Comparison of ENCODE assay signal across 14 mouse cellular contexts in the genomic region with DNA sequence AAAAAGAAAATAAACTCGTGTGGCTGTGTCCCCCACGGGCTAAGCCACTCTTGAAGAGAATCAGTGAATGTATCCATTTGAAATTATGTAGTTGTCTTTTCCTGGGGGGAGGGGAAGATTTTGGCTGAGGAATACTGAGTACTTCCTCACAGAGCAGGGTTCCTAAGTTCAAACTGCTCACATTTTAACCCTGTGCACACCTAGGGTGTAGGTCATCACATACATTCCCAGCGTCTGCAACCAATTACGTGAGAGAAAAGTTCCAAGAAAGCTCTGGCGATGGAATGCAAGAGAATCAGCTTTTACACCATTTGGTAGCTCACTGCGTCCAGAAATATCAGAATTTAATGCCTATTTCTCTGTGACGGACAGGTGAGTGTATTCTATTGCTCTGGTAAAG. TPM values are rescaled to one million over a fixed set of nuclear protein-coding genes. Genes with fewer than 3 reads are reported as not detected.
A peak's percentile ranks its signal among the peaks of the same experiment; 100 is the strongest.
DNase-seq lines count a peak whose midpoint lies in the region; ATAC-seq lines count a peak whose summit lies in the region.
"Had no signal": no experiment of that assay in that cellular context is flagged by ENCODE, and none has a peak within 500 bp of the region (broad histone marks: within the 10 kb centered on the region; RNA-seq: fewer than 3 reads in every experiment).

No protein-coding gene starts in this region.

- no peaks in the 10 kb centered on the region for H3K27me3 ChIP-seq in heart, embryonic 13.5 days (replicated peaks)
- H3K27me3 ChIP-seq in neural tube, embryonic 12.5 days (replicated peaks) = no peaks in the 10 kb centered on the region
- no peaks in the 10 kb centered on the region for H3K27me3 ChIP-seq in midbrain, embryonic 16.5 days (ENCODE audit: control insufficient read depth, insufficient read depth, low read depth, low read length)
- H3K27me3 ChIP-seq: liver, embryonic 15.5 days; stomach, embryonic 15.5 days had no signal

- peak overlapping the region; percentile 59; the same call in 1 of the 2 replicates for H3K9ac ChIP-seq in heart, embryonic 13.5 days
- H3K9ac ChIP-seq in neural tube, embryonic 12.5 days = no peak overlapping the region
- no peak overlapping the region for H3K9ac ChIP-seq in midbrain, embryonic 16.5 days (ENCODE audit: low read depth, low read length)
- H3K9ac ChIP-seq: liver, embryonic 15.5 days; stomach, embryonic 15.5 days had no signal

- DNase-seq in heart, adult 11 months = no peak
- no peak for DNase-seq in neural tube, embryonic 10.5 days (ENCODE audit: extremely low spot score, low spot score)
- DNase-seq in hindlimb bud, embryonic 11.5 days (ENCODE audit: extremely low spot score, low read depth, low spot score) = peak; percentile 68
- DNase-seq in liver = no peak
- no peak for DNase-seq in lung, adult 18-20 months
- DNase-seq: cerebellum, adult 11-12 months; gastrocnemius, postnatal 14 days; kidney, adult 9 months had no signal

- H3K36me3 ChIP-seq in heart, embryonic 13.5 days = no peaks in the 10 kb centered on the region
- no peaks in the 10 kb centered on the region for H3K36me3 ChIP-seq in neural tube, embryonic 12.5 days
- no peaks in the 10 kb centered on the region for H3K36me3 ChIP-seq in midbrain, embryonic 16.5 days (ENCODE audit: control insufficient read depth, insufficient read depth, low read length)
- H3K36me3 ChIP-seq: heart, embryonic 10.5 days; liver, embryonic 15.5 days; stomach, embryonic 15.5 days had no signal

- 0 out of 2 replicates have a peak overlapping the region, but pooled peaks have one; percentile 13 for H3K4me2 ChIP-seq in heart, embryonic 13.5 days
- peak overlapping the region; percentile 26; the same call in 1 of the 2 replicates for H3K4me2 ChIP-seq in neural tube, embryonic 12.5 days (replicated peaks)
- no peak overlapping the region for H3K4me2 ChIP-seq in midbrain, embryonic 16.5 days (ENCODE audit: low read length)
- H3K4me2 ChIP-seq: liver, embryonic 15.5 days; stomach, embryonic 15.5 days had no signal

- H3K9me3 ChIP-seq in heart, embryonic 13.5 days = no peaks in the 10 kb centered on the region
- no peaks in the 10 kb centered on the region for H3K9me3 ChIP-seq in neural tube, embryonic 12.5 days
- H3K9me3 ChIP-seq in midbrain, embryonic 16.5 days (replicated peaks; ENCODE audit: control insufficient read depth, low read length, poor library complexity, severe bottlenecking) = no peaks in the 10 kb centered on the region
- H3K9me3 ChIP-seq: heart, embryonic 10.5 days; liver, embryonic 15.5 days; stomach, embryonic 15.5 days had no signal

- peaks cover 98% of the 10 kb centered on the region for H3K4me1 ChIP-seq in heart, embryonic 13.5 days
- H3K4me1 ChIP-seq in neural tube, embryonic 12.5 days = peaks cover 68% of the 10 kb centered on the region
- peaks cover 74% of the 10 kb centered on the region for H3K4me1 ChIP-seq in midbrain, embryonic 16.5 days (ENCODE audit: control insufficient read depth, insufficient read depth, low read length)

- H3K27ac ChIP-seq in heart, embryonic 13.5 days (replicated peaks) = peak overlapping the region; percentile 53; the same call in 1 of the 2 replicates
- no peak overlapping the region for H3K27ac ChIP-seq in neural tube, embryonic 12.5 days
- peak overlapping the region; percentile 2; the same call in 1 of the 2 replicates for H3K27ac ChIP-seq in midbrain, embryonic 16.5 days (ENCODE audit: low read length)
- H3K27ac ChIP-seq: liver, embryonic 15.5 days; stomach, embryonic 15.5 days had no signal

- H3K4me3 ChIP-seq in heart, embryonic 13.5 days = no peak overlapping the region
- no peak overlapping the region for H3K4me3 ChIP-seq in neural tube, embryonic 12.5 days
- no peak overlapping the region for H3K4me3 ChIP-seq in midbrain, embryonic 16.5 days (ENCODE audit: low read depth, low read length)
- H3K4me3 ChIP-seq: heart, embryonic 10.5 days; liver, embryonic 15.5 days; stomach, embryonic 15.5 days had no signal

- WGBS in heart, embryonic 13.5 days = 53% methylated on average over 7 of the region's 7 CpGs
- 43% methylated on average over 7 of the region's 7 CpGs for WGBS in neural tube, embryonic 12.5 days
- 41% methylated on average over 7 of the region's 7 CpGs for WGBS in midbrain, embryonic 16.5 days

- ATAC-seq in heart, embryonic 13.5 days (ENCODE audit: extremely low read depth, insufficient number of reproducible peaks, low FRiP score, low TSS enrichment) = no peak
- no peak for ATAC-seq in neural tube, embryonic 12.5 days (ENCODE audit: low FRiP score, low read depth)
- no peak for ATAC-seq in midbrain, embryonic 16.5 days

RNA-seq across cellular contexts. Expression of a gene that starts 43.0 kb away (rescaled TPM):
- 19.7 and 20.2 TPM in 2 replicates for polyA plus RNA-seq in heart, embryonic 13.5 days (2015; fragmentation: Nextera tagmentation; extraction: Ambion mirVana)
- polyA plus RNA-seq in neural tube, embryonic 12.5 days (2016; fragmentation: Nextera tagmentation; extraction: Ambion mirVana) = 24.4 and 25.9 TPM in 2 replicates
- 21.7 and 26.2 TPM in 2 replicates for polyA plus RNA-seq in midbrain, embryonic 16.5 days (2015; fragmentation: Nextera tagmentation; extraction: Ambion mirVana)
